Mouse (Mus musculus) embryonic fibroblast, embryonic 13.5 days (primary cell): Measurements from ENCODE around the gene Eps15l1.

Source experiments
- CTCF ChIP-seq: IDR thresholded peaks from 2 replicates; pipeline ENCODE4 v1.5.1; 2011; ENCODE audit warnings: mild to moderate bottlenecking, control low read depth, low read length, moderate library complexity, borderline replicate concordance; ENCODE audit not compliant: insufficient read depth
- POLR2A ChIP-seq: IDR thresholded peaks from 2 replicates; pipeline ENCODE4 v1.6.1; 2011; ENCODE audit warnings: low read depth, mild to moderate bottlenecking, control low read depth, low read length, moderate library complexity

GRCm38 (mm10) chr8:72302986-72303612, 118.2 kb downstream of the Eps15l1 start:
- TF ChIP-seq POLR2A = no peak
- TF ChIP-seq CTCF = no peak
